Mouse (Mus musculus): Measurements from ENCODE around the gene Aqp2.

Gene Aqp2

GRCm38 (mm10) chr15:99619821-99620220, 41.0 kb downstream of the Aqp2 start:
- in situ Hi-C loops (cut with MboI) = no loop called here

- in situ Hi-C loops (cut with MboI) = no loop called here
These were observed 43.2 kb downstream of the Aqp2 start for GRCm38 (mm10) chr15:99622063-99622462.

GRCm38 (mm10) chr15:99631618-99632017, 52.8 kb downstream of the Aqp2 start:
- in situ Hi-C loops (cut with MboI) = no loop called here
